Mouse (Mus musculus): ENCODE results near the gene Carns1.

DNA sequence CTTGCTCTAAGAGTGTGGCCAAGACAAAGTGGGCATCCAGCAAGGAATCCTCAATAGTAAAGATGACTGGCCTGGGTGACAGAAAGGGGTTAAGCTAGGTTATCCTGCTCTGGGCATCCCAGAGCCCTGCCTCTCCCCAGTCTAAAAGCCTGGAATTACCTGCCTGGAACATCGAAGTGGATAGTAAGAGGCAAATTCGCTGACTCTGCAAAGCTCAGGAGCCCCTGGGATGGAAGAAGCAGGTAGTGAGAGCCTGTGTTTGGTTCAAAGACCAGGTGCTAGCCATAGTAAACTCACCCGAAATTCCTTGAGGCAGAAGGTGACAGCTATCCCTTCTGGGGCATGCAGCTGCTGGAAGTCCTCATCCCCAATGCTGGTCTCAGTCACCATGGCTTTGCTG is 21.9 kb upstream of the Carns1 start:
- no peak for TF ChIP-seq GATA1 (IDR thresholded peaks at IDR 0.05; ENCODE audit: low read length)
- TF ChIP-seq TAL1 (IDR thresholded peaks at IDR 0.05; ENCODE audit: low read length) = no peak

Measured in erythroblast, embryonic 14.5 days (primary cell).